Mouse (Mus musculus) forebrain, embryonic 13.5 days (tissue): Measurements from ENCODE around the gene Chmp2a. TPM values are rescaled to one million over a fixed set of nuclear protein-coding genes. Genes with fewer than 3 reads are reported as not detected.
A peak's percentile ranks its signal among the peaks of the same experiment; 100 is the strongest.

Experiments
- ATAC-seq: fragments of 200-750 bp; cut with Nextera tagmentation; 2 replicates; pipeline ENCODE4 v1.8.0; 2017
- H3K27ac ChIP-seq: fragments of 300-500 bp; sonication (generic); 2 replicates; pipeline ENCODE4 v1.5.1; 2015; ENCODE audit warnings: inconsistent platforms, mild to moderate bottlenecking, moderate library complexity
- H3K27me3 ChIP-seq: fragments of 300-500 bp; sonication (generic); 2 replicates; pipeline ENCODE4 v1.6.1; 2015; ENCODE audit warnings: mild to moderate bottlenecking, inconsistent platforms
- H3K36me3 ChIP-seq: fragments of 300-500 bp; sonication (generic); 2 replicates; pipeline ENCODE4 v1.6.1; 2015; ENCODE audit warnings: mild to moderate bottlenecking, inconsistent platforms; ENCODE audit not compliant: poor library complexity, severe bottlenecking
- H3K4me1 ChIP-seq: fragments of 300-500 bp; sonication (generic); 2 replicates; pipeline ENCODE4 v1.6.1; 2015; ENCODE audit warnings: inconsistent platforms
- H3K4me2 ChIP-seq: fragments of 300-500 bp; sonication (generic); 2 replicates; pipeline ENCODE4 v1.6.1; 2015; ENCODE audit warnings: inconsistent platforms, mild to moderate bottlenecking, moderate library complexity
- H3K4me3 ChIP-seq: fragments of 300-500 bp; sonication (generic); 2 replicates; pipeline ENCODE4 v1.5.1; 2015; ENCODE audit warnings: mild to moderate bottlenecking, inconsistent platforms
- H3K9ac ChIP-seq: fragments of 300-500 bp; sonication (generic); 2 replicates; pipeline ENCODE4 v1.6.1; 2015; ENCODE audit warnings: mild to moderate bottlenecking, inconsistent platforms
- H3K9me3 ChIP-seq: fragments of 300-500 bp; sonication (generic); replicated peaks from 2 replicates; pipeline ENCODE4 v1.6.1; 2016; ENCODE audit warnings: inconsistent platforms
- WGBS: fragments of 180-500 bp; shearing (Covaris S2); methylation state at CpG from one replicate; pipeline ENCODE4 v1.1.7; 2015; 5-methylcytosine and 5-hydroxymethylcytosine counted together
- polyA plus RNA-seq: library from polyadenylated mRNA; unstranded; fragments of >200 nt; fragmentation: Nextera tagmentation; extraction: Ambion mirVana; gene quantifications from 2 replicates; pipeline ENCODE4 v1.2.1, GENCODE M21; 2015

The Chmp2a gene
- polyA plus RNA-seq, 1 experiment from 2014 or later, result 168 TPM

DNA sequence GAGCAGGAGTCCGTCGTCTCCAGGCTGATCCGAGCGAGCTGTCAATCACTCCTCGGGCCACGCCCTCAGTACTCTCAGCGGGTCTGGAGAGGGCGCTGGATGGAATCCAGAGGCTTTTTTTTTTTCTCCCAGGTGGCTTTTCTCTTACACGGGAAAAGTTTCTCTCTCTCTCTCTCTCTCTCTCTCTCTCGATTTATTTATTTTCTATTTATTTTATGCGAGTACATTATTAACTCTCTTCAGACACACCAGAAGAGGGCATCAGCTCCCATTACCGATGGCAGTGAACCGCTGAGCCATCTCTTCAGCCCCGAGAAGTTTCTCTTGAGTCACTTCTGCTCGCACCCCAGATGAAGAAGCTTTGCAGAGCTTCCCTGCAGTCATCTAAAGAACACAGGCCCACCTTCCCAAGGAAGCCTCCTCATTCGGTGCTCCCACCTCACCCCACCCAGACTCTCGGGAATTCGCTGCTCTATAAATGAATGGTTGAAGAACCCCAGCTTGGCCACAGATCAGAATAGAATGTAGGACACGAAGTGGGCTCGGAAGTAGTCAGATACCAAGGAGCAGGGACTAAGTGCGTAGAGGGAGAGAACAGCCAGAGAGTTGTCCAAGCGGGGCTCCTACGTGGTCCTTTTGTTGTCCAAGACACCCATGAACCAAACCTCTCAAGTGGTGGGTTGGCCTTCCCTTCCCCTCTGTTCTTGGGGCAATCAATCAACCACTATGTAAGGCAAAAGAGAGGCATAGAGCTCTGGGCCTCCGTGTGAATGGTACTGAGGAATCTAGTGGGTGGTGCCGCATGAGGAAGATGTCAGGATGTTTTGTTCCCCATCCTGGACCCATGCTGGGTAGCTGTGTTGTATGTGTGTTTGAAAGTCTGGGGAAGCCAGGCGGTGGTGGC is 24.4 kb downstream of the Chmp2a start, which contains the start of gene Zbtb45:
TSS of gene Zbtb45 (minus strand) at position 30 of the 904 bp plus-strand sequence.
- peak within 1 kb of the TSS; percentile 74 for H3K4me2 ChIP-seq
- H3K9ac ChIP-seq, result peak within 1 kb of the TSS; percentile 84
- H3K4me3 ChIP-seq, result peak within 1 kb of the TSS; percentile 69
- peaks cover 28% of the 10 kb centered on the region for H3K36me3 ChIP-seq
- peak within 1 kb of the TSS; percentile 94 for H3K27ac ChIP-seq
- H3K27me3 ChIP-seq, result 0 out of 2 replicates have a peak, but pooled peaks cover 3% of the 10 kb centered on the region
- no peaks in the 10 kb centered on the region for H3K9me3 ChIP-seq
- H3K4me1 ChIP-seq, result peaks cover 26% of the 10 kb centered on the region
- 11% methylated on average over 26 of the region's 26 CpGs for WGBS
- no peak for ATAC-seq

DNA sequence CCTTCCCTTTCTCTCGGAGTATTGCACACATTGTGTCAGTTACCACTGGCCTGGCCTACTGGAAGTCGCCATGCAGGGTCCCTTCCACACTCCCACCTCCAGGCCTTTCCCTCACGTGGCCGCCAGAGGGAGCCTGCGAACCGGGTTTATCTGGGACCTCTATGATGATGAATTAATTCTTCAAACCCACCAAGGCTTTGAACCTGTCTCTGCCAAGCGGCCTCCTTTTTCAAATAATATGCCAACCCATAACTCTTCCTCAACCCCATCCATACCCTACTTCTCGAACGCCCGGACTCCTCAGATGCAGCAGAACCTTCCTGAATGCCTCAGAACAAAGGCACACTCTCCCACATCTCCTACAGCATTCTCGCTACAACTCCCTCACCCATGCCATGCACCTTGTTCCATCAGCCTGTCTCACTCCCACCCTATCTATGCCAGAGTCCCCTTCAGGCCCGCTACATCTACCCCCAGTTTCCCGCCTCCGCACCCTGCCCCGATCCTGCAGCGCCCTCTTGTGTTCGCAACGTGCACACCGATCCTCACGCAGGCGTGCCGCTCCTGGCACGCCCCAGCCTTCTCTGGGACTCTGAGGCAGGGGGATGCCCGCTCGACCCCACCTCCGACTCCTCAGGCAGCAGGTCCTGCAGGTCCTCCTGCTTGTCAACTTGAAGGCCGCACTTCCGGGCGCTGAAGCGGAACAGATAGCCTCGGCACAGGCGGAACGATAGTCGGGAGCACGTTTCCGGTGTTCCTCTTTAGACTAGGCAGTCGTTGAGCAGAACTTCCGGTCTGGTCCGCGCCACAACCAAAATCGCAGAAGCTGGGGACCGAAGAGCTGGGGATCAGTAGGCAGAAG is 25.2 kb downstream of the Chmp2a start:
- Histone ChIP-seq H3K9ac (peak overlapping the region; percentile 84), H3K27ac (peak overlapping the region; percentile 94), H3K36me3 (peaks cover 34% of the 10 kb centered on the region), H3K4me2 (peak overlapping the region; percentile 74), H3K4me1 (peaks cover 26% of the 10 kb centered on the region), H3K4me3 (peak overlapping the region; percentile 69), H3K9me3 (no peaks in the 10 kb centered on the region), H3K27me3 (0 out of 2 replicates have a peak, but pooled peaks cover 3% of the 10 kb centered on the region)
- WGBS, result under 1% methylated on average over 42 of the region's 42 CpGs
- peak; percentile 93 for ATAC-seq

DNA sequence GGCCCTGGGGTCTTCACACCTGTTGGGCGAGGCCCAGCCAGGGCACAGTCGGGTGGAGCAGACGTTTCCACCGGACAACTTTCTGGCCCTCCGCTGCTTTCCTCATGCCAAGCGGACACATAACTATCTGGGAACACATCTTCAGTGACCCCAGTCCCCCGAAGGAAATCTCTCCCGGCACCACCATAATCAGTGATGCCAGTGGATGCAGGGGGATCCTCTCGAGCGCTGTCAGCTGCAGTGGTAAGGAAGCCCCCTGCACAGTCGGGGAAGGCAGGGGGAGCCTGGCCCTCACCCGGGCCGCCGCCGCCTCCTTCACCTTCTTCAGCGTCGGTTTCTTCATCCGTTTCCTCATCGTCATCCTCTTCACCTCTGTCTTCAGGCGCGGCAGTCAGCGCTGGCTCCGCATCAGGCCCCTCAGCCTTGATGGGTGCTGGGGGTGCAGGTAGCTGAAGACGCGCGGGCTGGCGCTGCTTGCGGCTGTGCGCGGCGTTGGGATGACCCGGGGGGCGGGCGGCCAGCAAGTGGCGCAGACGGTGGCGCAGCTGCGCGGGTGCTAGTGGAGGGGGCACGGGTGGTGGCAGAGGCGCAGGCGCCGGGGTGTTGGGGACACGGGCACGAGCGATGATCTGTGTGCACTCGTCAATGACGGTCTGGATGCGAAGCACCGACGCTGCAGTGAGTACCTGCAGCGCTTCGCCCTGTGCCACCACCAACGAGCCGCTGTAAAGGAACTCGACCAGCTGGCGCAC is 27.1 kb downstream of the Chmp2a start:
- peak overlapping the region; percentile 4; the same call in 1 of the 2 replicates for H3K4me3 ChIP-seq
- H3K9me3 ChIP-seq, result no peaks in the 10 kb centered on the region
- peak overlapping the region; percentile 74 for H3K4me2 ChIP-seq
- no peak for ATAC-seq
- no peak overlapping the region for H3K27ac ChIP-seq
- peaks cover 45% of the 10 kb centered on the region for H3K36me3 ChIP-seq
- H3K27me3 ChIP-seq, result 0 out of 2 replicates have a peak, but pooled peaks cover 3% of the 10 kb centered on the region
- 37% methylated on average over 57 of the region's 57 CpGs for WGBS
- peaks cover 26% of the 10 kb centered on the region for H3K4me1 ChIP-seq
- H3K9ac ChIP-seq, result peak overlapping the region; percentile 84

DNA sequence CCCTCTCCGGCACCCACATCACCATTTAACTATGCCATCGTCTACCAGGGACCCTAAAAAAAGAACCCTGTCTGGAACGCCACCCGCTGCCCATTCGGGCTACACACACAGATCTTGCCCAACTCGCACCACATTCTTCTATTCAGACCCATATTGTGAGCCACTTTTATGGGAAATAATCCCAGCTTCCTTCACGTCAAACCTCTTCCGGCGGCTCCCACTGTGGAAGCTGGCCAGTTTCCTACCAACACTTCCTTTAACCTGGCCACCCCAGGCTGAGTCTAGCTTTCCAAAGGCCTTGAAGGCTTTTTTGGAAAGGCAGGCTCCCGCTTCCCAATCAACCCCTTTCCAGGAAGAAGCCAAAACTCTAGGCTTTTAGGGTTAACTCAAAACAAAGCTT is 28.1 kb downstream of the Chmp2a start:
- Histone ChIP-seq H3K9ac (no peak overlapping the region), H3K4me2 (no peak overlapping the region), H3K27ac (no peak overlapping the region), H3K4me1 (peaks cover 26% of the 10 kb centered on the region), H3K36me3 (peaks cover 45% of the 10 kb centered on the region), H3K27me3 (0 out of 2 replicates have a peak, but pooled peaks cover 3% of the 10 kb centered on the region), H3K9me3 (no peaks in the 10 kb centered on the region), H3K4me3 (no peak overlapping the region)
- ATAC-seq, result no peak
- 89% methylated on average over 10 of the region's 10 CpGs for WGBS

DNA sequence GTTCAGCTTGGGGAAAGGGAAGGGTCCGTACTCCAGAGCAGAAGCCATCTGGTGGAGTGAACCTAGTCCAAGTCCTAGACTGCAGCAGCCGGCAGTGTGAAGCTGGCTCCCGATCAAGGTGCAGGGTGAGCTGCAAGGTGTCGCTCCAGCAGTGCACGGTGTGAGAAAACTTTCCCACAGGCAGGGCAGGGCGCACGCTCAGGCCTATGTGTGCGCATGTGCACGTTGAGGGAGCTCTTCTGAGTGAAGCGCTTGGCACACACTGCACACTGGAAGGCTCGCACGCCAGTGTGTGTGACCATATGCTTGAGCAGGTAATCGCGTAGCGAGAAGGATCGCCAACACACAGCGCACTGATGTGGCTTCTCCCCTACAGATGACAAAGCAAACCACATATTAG is 28.6 kb downstream of the Chmp2a start:
- WGBS, result 84% methylated on average over 17 of the region's 17 CpGs
- peaks cover 26% of the 10 kb centered on the region for H3K4me1 ChIP-seq
- H3K27me3 ChIP-seq, result 0 out of 2 replicates have a peak, but pooled peaks cover 3% of the 10 kb centered on the region
- H3K27ac ChIP-seq, result no peak overlapping the region
- no peak overlapping the region for H3K4me2 ChIP-seq
- no peak overlapping the region for H3K4me3 ChIP-seq
- H3K9ac ChIP-seq, result 0 out of 2 replicates have a peak overlapping the region, but pooled peaks have one; percentile 22
- peaks cover 45% of the 10 kb centered on the region for H3K36me3 ChIP-seq
- no peak for ATAC-seq
- no peaks in the 10 kb centered on the region for H3K9me3 ChIP-seq

DNA sequence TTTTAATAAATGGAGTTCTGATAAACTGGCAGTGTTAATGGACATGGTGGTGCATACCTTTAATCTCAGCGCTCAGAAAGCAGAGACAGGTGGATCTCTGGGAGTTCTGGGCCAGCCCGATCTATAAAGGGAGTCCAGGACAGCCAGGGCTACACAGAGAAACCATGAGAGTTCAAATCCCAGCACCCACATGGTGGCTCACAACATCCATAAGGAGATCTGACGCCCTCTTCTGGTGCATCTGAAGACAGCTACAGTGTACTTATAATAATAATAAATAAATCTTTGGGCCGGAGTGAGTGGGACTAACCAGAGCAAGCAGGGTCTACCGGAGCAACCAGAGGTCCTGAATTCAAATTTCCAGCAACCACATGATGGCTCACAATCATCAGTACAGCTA is 31.2 kb downstream of the Chmp2a start:
- no peak for ATAC-seq
- no peak overlapping the region for H3K4me2 ChIP-seq
- no peaks in the 10 kb centered on the region for H3K9me3 ChIP-seq
- peaks cover 45% of the 10 kb centered on the region for H3K36me3 ChIP-seq
- 77% methylated on average over 5 of the region's 5 CpGs for WGBS
- no peak overlapping the region for H3K27ac ChIP-seq
- no peak overlapping the region for H3K9ac ChIP-seq
- H3K4me3 ChIP-seq, result no peak overlapping the region
- H3K27me3 ChIP-seq, result 0 out of 2 replicates have a peak, but pooled peaks cover 3% of the 10 kb centered on the region
- peaks cover 14% of the 10 kb centered on the region for H3K4me1 ChIP-seq

DNA sequence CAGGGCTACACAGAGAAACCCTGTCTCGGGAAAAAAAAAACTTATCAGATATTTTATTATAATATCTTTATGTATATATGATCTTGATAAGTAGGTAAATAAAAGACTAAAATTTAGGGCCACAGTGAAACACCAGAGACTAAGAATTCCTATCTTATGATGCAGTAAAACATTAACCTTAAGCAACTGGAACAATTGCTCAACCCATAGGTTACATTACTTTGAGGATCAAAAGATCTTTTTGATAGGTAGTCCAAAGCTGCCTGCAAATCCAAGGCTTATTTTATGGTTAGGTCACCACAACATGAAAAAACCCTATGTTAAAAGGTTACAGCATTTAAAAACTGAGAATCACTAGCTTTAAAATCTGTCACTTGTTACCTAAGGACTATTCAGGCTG is 33.0 kb downstream of the Chmp2a start:
- H3K36me3 ChIP-seq, result peaks cover 29% of the 10 kb centered on the region
- no peak overlapping the region for H3K4me3 ChIP-seq
- H3K9me3 ChIP-seq, result no peaks in the 10 kb centered on the region
- H3K27ac ChIP-seq, result no peak overlapping the region
- no peak overlapping the region for H3K4me2 ChIP-seq
- no peak for ATAC-seq
- no peaks in the 10 kb centered on the region; the same call in 1 of the 2 replicates for H3K27me3 ChIP-seq
- no peaks in the 10 kb centered on the region for H3K4me1 ChIP-seq
- no peak overlapping the region for H3K9ac ChIP-seq
- WGBS, result 85% methylated on average over 1 of the region's 1 CpGs

DNA sequence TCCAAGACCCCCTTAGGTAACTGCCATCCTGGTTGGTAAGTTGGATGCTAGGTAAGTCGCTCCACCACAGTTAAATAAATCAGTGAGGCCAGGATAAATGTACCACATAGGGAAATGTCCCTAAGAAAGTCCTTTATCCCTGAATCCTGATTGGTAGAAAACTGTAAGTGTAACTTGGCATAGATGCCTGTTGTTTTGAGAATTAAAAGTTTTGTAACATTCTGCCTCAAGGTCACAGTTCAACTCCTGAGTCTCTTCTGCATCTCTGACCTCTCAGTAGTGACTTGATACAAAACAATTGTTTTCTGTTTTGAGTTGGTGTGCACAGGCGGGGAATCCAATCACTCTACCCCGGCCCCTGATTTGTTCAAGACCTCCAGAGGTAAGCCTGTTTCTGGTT is 35.8 kb downstream of the Chmp2a start, which contains the start of gene Trim28:
TSS of gene Trim28 (plus strand) at position 264 of the 400 bp plus-strand sequence.
- H3K27ac ChIP-seq, result no peak within 1 kb of the TSS
- H3K4me1 ChIP-seq, result no peaks in the 10 kb centered on the region
- peaks cover 7% of the 10 kb centered on the region; the same call in 1 of the 2 replicates for H3K36me3 ChIP-seq
- no peak within 1 kb of the TSS for H3K4me3 ChIP-seq
- H3K4me2 ChIP-seq, result no peak within 1 kb of the TSS
- H3K9me3 ChIP-seq, result no peaks in the 10 kb centered on the region
- WGBS, result 87% methylated on average over 3 of the region's 3 CpGs
- H3K27me3 ChIP-seq, result no peaks in the 10 kb centered on the region; the same call in 1 of the 2 replicates
- H3K9ac ChIP-seq, result no peak within 1 kb of the TSS
- ATAC-seq, result no peak

DNA sequence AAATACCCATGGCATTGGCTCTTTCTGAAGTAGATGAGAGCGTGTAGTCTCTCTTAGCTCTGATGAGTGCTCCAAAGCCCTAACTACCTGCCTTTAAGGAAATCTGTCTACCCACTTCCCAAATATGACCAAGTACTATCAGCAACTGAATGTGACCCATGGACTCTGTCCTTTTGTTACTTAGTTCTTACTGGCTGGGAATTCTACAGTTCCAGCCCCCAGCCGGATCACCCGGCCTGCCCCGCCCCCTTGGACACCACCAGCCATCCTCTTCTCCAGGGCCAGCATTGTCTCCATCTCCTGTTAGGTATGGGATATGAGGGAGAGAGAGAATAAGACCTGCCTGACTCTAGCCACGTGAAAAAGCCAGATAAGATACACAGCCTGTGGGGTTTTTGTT is 36.6 kb downstream of the Chmp2a start, which contains the start of gene Slc27a5:
TSS of gene Slc27a5 (minus strand) at position 140 of the 400 bp plus-strand sequence.
- H3K27ac ChIP-seq, result no peak within 1 kb of the TSS
- H3K9me3 ChIP-seq, result no peaks in the 10 kb centered on the region
- H3K4me3 ChIP-seq, result no peak within 1 kb of the TSS
- no peak within 1 kb of the TSS for H3K4me2 ChIP-seq
- H3K9ac ChIP-seq, result no peak within 1 kb of the TSS
- whole genome bisulfite sequencing, result 80% methylated on average over 5 of the region's 5 CpGs
- ATAC-seq, result no peak
- no peaks in the 10 kb centered on the region for H3K36me3 ChIP-seq
- no peaks in the 10 kb centered on the region for H3K4me1 ChIP-seq
- H3K27me3 ChIP-seq, result no peaks in the 10 kb centered on the region; the same call in 1 of the 2 replicates

DNA sequence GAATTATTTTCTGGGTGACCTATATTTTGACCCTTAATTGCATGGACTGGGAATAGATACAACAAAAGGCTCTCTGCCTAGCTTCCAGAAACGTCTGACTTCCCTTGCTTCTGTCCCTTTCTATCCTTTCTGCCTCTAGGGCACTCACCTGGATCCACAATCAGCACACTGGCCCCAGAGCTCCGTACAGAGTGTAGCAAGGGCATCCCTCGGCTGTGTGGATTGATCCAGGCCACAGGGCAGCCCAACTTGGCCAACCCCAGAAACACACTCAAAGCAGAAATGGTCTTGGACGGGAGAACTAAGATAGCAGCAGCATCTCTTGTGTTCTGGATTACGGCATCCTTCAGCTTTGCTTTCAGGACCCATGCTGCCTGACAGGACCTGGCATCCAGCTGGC is 37.4 kb downstream of the Chmp2a start:
- H3K36me3 ChIP-seq, result no peaks in the 10 kb centered on the region
- H3K9ac ChIP-seq, result no peak overlapping the region
- H3K27me3 ChIP-seq, result no peaks in the 10 kb centered on the region; the same call in 1 of the 2 replicates
- 73% methylated on average over 5 of the region's 5 CpGs for WGBS
- no peak for ATAC-seq
- H3K4me1 ChIP-seq, result no peaks in the 10 kb centered on the region
- no peak overlapping the region for H3K4me2 ChIP-seq
- H3K4me3 ChIP-seq, result no peak overlapping the region
- no peak overlapping the region for H3K27ac ChIP-seq
- H3K9me3 ChIP-seq, result no peaks in the 10 kb centered on the region

DNA sequence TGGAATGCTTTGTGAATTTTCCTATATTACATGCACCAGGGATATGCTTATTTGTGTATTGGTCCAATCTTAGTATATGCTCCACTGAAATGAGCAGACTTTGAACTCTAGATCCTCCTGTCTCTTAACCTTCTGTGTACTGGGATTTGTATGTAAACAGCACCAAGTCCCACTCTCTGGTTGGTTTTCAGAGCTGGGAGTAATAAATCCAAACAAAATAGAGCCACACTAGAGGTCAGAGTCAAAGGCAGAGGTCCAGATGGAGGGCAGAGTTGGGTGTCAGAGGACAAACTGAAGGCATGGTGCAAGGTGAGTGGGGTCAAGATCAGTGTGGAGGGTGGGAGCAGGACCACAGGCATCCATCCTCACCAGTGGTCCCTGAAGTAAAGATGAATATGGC is 38.7 kb downstream of the Chmp2a start:
- H3K4me2 ChIP-seq, result no peak overlapping the region
- H3K4me1 ChIP-seq, result no peaks in the 10 kb centered on the region
- no peaks in the 10 kb centered on the region for H3K9me3 ChIP-seq
- no peak overlapping the region for H3K4me3 ChIP-seq
- no peak for ATAC-seq
- H3K36me3 ChIP-seq, result no peaks in the 10 kb centered on the region
- no peaks in the 10 kb centered on the region; the same call in 1 of the 2 replicates for H3K27me3 ChIP-seq
- no peak overlapping the region for H3K27ac ChIP-seq
- H3K9ac ChIP-seq, result no peak overlapping the region
